Mouse (Mus musculus): Measurements from ENCODE around the gene Phactr4. TPM values are rescaled to one million over a fixed set of nuclear protein-coding genes. Genes with fewer than 3 reads are reported as not detected.
A peak's percentile ranks its signal among the peaks of the same experiment; 100 is the strongest.
"Not testable (repeated sequence)": the region's sequence is repeated elsewhere in the genome, so short reads cannot be mapped to it uniquely, and the experiment has no call there.

Phactr4 gene
- polyA plus RNA-seq, 1 experiment = 21.2 TPM

DNA sequence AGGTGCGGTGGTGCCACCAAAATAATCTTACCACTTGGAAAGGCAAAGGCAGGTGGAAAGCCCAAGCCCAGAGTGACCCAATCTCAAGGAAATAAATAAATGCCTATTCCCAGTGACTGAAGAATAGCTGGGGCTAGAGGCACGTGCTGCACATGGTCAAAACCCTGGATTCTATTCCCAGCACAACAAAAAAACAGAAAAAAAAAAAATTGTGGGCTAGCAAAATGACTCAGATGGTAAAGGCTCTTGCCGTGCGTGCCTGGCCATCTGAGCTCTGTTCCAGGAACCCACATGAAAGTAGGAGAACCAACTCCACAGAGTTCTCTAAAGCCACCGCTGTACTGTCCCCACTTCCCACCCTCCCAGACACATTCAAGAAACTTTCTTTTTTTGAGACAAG, 1.8 kb downstream of the Phactr4 start:
- Histone ChIP-seq H3K27ac (ENCODE audit: insufficient read depth, low read depth, low read length) (no peak overlapping the region), H3K4me1 (ENCODE audit: control insufficient read depth, insufficient read depth, low read length) (peaks cover 11% of the 10 kb centered on the region), H3K4me3 (ENCODE audit: insufficient read depth, low read length) (no peak overlapping the region)
- TF ChIP-seq CTCF (IDR thresholded peaks at IDR 0.05; ENCODE audit: low read depth, low read length) (no peak), POLR2A (IDR thresholded peaks at IDR 0.05; ENCODE audit: borderline replicate concordance, low read depth, low read length) (no peak)

DNA sequence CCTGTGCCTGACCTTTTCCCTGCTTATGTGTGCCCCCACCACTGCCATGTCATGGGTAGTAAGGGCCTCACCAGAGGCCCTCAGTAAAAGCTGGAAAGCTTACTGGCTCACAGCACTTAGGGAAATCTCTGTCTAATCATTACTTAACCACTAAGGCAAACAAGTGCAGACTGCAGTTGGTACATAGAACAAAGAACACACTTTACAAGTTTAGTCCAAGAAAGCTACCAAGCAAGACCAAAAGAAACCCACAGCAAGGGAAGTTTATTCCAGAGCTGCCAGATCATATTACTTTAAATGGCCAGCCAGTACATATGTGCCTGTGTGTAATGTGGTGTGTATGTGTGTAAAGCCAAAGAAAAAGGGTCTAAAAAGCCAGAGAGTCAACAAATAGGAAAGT, 6.3 kb downstream of the Phactr4 start:
- H3K4me3 ChIP-seq (ENCODE audit: insufficient read depth, low read length) = no peak overlapping the region
- no peak overlapping the region for H3K27ac ChIP-seq (ENCODE audit: insufficient read depth, low read depth, low read length)
- H3K4me1 ChIP-seq (ENCODE audit: control insufficient read depth, insufficient read depth, low read length) = peaks cover 14% of the 10 kb centered on the region
- TF ChIP-seq POLR2A (IDR thresholded peaks at IDR 0.05; ENCODE audit: borderline replicate concordance, low read depth, low read length) (no peak), CTCF (IDR thresholded peaks at IDR 0.05; ENCODE audit: low read depth, low read length) (no peak)

DNA sequence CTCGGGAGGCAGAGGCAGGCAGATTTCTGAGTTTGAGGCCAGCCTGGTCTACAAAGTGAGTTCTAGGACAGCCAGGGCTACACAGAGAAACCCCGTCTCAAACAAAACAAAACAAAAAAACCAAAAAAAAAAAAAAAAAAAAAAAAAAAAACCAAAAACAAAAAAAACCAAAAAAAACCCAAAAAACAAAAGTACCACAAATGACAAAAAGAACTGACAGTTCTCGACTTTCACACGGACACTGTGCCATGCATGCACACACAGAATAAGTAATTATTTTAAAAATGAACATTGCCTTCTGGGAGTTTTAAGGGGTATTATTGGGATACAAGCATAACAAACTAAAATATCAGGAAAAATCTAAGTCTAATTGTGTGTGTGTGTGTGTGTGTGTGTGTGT, 9.0 kb downstream of the Phactr4 start:
- H3K27ac ChIP-seq (ENCODE audit: insufficient read depth, low read depth, low read length); H3K4me3 ChIP-seq (ENCODE audit: insufficient read depth, low read length): not testable (repeated sequence)
- peaks cover 10% of the 10 kb centered on the region for H3K4me1 ChIP-seq (ENCODE audit: control insufficient read depth, insufficient read depth, low read length)

DNA sequence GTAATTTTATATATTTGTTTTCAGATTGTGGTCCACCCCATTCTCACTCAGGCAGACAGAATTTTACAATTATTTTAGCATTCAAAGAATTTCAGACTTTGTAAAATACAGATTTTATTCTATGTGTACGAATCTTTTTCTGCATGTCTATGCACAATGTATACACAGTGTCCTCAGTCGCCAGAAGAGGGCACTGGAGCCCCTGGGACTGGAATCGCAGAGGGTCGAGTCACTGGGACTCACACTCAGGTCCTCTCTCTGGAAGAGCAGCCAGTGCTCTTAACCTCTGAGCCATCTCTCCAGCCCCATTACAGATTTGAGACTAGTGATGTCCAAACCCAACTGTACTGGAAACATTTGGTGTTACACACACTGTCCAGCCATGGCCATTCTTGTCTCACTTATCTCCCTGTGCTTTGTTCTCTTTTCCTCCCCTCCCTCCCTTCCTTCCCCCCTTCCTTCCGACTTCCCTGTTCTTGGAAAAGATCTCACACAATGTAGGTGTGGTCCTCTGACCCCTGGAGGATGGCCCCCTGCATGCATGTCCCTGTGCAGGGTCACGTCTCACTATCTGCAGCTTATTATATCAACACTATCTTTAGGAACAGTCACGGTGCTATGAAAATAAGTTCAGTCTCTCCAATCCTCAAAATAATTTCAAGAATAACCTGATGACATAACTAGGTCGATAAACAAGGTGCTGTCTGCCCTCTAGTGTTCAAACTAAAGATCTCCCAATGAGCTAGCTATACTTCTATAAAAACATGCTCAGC, 10.8 kb downstream of the Phactr4 start:
- Histone ChIP-seq H3K27ac (ENCODE audit: insufficient read depth, low read depth, low read length) (no peak overlapping the region), H3K4me1 (ENCODE audit: control insufficient read depth, insufficient read depth, low read length) (peaks cover 10% of the 10 kb centered on the region), H3K4me3 (ENCODE audit: insufficient read depth, low read length) (no peak overlapping the region)
- TF ChIP-seq CTCF (IDR thresholded peaks at IDR 0.05; ENCODE audit: low read depth, low read length) = 0 out of 2 replicates have a peak, but pooled peaks have one; percentile 5
- no peak for TF ChIP-seq POLR2A (IDR thresholded peaks at IDR 0.05; ENCODE audit: borderline replicate concordance, low read depth, low read length)

DNA sequence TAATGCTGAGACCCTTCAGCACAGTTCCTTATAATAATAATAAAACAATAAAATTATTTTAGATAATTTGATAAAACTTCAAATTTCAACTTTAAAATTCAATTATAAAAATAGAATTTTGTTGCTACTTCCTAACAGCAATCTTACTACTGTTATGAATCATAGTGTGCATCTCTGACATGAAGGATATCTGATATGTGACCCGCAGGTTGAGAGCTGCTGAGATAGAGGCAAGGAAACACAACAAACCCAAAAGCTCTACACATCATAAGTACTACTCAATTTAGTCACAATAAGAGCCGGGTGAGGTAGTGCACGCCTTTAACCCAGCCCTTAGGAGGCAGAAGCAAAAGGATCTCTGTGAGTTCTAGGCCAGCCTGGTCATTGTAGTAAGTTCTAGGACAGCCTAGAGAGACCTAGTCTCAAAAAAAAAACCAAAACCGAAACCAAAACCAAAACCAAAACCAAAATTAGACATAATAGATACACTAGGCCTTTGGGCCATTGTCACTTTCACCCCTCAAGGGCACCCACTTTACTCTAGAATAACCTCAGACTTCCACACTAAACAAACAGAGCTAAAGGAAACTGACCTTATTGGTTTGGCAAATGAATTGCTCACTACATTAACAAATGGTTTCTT, 12.6 kb downstream of the Phactr4 start:
- peaks cover 10% of the 10 kb centered on the region for H3K4me1 ChIP-seq (ENCODE audit: control insufficient read depth, insufficient read depth, low read length)
- H3K27ac ChIP-seq (ENCODE audit: insufficient read depth, low read depth, low read length) = no peak overlapping the region
- no peak for TF ChIP-seq CTCF (IDR thresholded peaks at IDR 0.05; ENCODE audit: low read depth, low read length)
- no peak for TF ChIP-seq POLR2A (IDR thresholded peaks at IDR 0.05; ENCODE audit: borderline replicate concordance, low read depth, low read length)
- H3K4me3 ChIP-seq (ENCODE audit: insufficient read depth, low read length) = no peak overlapping the region

DNA sequence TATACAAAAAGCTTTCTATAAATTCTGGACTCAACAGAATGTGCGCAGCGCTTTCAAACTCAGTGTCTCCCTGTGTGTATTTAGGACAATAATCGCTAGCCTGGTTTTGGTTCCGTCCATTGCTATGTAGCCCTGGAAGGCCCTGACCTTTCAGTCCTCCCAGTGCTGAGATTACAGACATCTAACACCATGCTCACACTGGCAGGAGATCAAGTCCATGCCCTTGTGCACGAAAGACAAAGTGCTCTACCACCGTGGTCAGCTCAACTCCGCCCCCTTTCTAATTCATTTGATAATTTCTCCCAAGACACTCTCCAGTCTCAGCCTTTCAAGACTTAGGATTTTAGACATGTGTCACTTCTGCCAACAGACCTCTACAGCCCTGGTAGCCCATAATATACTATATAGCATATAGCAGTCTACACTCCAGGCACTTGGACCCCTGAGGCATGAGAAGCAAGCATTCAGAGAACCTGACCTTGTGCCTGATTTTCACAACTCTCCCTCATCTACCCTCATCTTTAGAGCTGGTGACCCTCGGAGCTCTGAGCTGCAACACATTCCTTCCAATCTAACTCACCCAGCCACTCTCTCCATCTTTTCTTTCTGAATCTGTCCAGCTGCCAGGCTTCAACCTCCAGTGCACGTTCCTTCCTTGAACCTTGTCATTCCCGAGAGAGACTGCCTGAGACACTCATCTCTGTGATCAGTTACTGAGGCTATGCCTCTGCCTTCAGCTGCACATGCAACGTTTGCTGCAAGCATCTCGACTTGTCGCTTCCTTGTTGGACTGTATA, 15.7 kb downstream of the Phactr4 start:
- TF ChIP-seq POLR2A (IDR thresholded peaks at IDR 0.05; ENCODE audit: borderline replicate concordance, low read depth, low read length) = no peak
- TF ChIP-seq CTCF (IDR thresholded peaks at IDR 0.05; ENCODE audit: low read depth, low read length) = no peak

DNA sequence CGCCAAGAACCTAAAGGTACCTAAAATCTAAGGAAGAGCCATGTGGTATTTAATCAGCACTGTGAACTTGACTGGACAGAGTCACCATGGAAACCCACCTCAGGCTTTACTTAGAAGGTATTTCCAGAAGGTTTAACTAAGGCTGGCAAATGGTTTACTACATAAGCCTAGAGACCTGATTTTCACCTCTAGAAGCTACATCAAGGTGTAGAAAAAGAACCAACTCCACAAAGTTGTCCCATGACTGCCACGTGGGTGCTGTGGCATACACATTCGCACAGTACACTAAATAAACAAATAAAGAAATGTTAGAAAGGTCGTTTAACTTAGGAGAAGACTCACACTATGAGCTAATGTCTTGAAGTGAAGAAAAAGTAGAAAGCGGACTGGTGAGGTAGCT, 17.7 kb downstream of the Phactr4 start:
- no peak for TF ChIP-seq POLR2A (IDR thresholded peaks at IDR 0.05; ENCODE audit: borderline replicate concordance, low read depth, low read length)
- no peak for TF ChIP-seq CTCF (IDR thresholded peaks at IDR 0.05; ENCODE audit: low read depth, low read length)
- Histone ChIP-seq H3K4me1 (ENCODE audit: control insufficient read depth, insufficient read depth, low read length) (peaks cover 14% of the 10 kb centered on the region), H3K27ac (ENCODE audit: insufficient read depth, low read depth, low read length) (no peak overlapping the region), H3K4me3 (ENCODE audit: insufficient read depth, low read length) (no peak overlapping the region)

More for the DNA sequence above, 15.7 kb downstream of the Phactr4 start:
- Histone ChIP-seq H3K4me3 (ENCODE audit: insufficient read depth, low read length) (no peak overlapping the region), H3K27ac (ENCODE audit: insufficient read depth, low read depth, low read length) (no peak overlapping the region), H3K4me1 (ENCODE audit: control insufficient read depth, insufficient read depth, low read length) (peaks cover 23% of the 10 kb centered on the region)

DNA sequence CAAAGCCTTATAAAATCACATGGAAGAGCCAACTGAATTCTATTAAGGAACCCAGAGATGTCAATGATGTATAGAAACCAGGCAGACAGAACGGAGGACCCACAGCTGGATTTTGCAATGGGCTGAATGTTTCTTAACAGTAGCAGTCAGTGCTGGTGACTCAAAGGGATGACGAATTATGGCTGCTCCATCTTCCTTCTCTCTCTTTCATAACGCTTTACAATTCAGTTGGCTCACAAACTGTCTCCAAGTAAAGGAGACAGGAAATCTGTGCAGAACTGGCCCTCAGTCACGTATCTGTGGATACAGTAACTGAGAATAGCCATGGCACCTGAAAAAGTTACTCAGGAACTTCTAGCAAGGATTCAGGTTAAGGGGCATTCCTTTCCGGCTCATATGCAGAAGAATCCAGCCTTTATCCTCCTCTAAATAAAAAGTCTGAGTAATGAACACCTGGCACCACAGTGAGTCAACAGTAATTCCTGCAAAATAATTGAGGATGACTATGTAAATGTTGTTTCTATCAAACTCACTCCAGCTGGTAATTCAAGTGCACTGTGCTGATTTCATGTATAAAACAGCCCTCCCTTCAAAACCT, 19.1 kb downstream of the Phactr4 start:
- Histone ChIP-seq H3K4me3 (ENCODE audit: insufficient read depth, low read length) (peak overlapping the region; percentile 23; the same call in 1 of the 2 replicates), H3K27ac (ENCODE audit: insufficient read depth, low read depth, low read length) (peak overlapping the region; percentile 31), H3K4me1 (ENCODE audit: control insufficient read depth, insufficient read depth, low read length) (peaks cover 19% of the 10 kb centered on the region)
- TF ChIP-seq CTCF (IDR thresholded peaks at IDR 0.05; ENCODE audit: low read depth, low read length) (no peak), POLR2A (IDR thresholded peaks at IDR 0.05; ENCODE audit: borderline replicate concordance, low read depth, low read length) (no peak)

DNA sequence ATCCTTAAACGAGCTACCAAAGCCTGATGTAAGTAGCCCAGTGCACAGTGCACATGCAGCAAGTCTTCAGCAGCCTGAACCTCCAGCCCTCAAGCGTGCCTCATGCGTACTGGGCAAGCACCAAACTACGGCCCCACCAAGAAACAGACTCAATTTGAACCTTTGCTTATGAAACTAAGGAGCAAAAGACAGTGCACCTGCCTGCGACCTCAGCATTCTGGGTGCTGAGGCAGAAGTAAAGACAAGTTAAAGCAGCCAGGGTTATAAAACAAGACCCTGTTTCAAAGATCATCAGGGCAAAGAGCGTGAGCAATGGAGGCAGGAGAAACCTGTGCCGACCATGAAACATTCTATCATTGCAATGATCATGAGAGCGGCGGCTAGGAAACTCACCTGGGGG, 21.3 kb downstream of the Phactr4 start:
- H3K4me1 ChIP-seq (ENCODE audit: control insufficient read depth, insufficient read depth, low read length) = peaks cover 26% of the 10 kb centered on the region
- H3K27ac ChIP-seq (ENCODE audit: insufficient read depth, low read depth, low read length) = no peak overlapping the region
- no peak for TF ChIP-seq CTCF (IDR thresholded peaks at IDR 0.05; ENCODE audit: low read depth, low read length)
- no peak overlapping the region for H3K4me3 ChIP-seq (ENCODE audit: insufficient read depth, low read length)

Measured in bone marrow macrophage, adult 2 months (primary cell).